Mouse (Mus musculus): ENCODE data around the gene Arhgap24. TPM values are rescaled to one million over a fixed set of nuclear protein-coding genes. Genes with fewer than 3 reads are reported as not detected.

Gene Arhgap24
- 1 to 10 TPM; 9.1 to 9.8 TPM for total RNA-seq (2023)

GRCm38 (mm10) chr5:102481215-102482211 is at the start of gene Arhgap24:
Gene Arhgap24 (plus strand): TSS chr5:102481391.

